Mouse (Mus musculus): ENCODE data around the gene Ormdl1.
"Not testable (repeated sequence)": the region's sequence is repeated elsewhere in the genome, so short reads cannot be mapped to it uniquely, and the experiment has no call there.

The Ormdl1 gene

GRCm38 (mm10) chr1:53296581-53297383, at the start of gene Ormdl1, which contains the start of the genes Pms1 and Gm28778:
Ormdl1 (plus strand) TSS chr1:53297095.
Pms1 (minus strand) TSS chr1:53297018.
Gm28778 (plus strand) TSS chr1:53297111.
- DNase-seq = peak; percentile 96

GRCm38 (mm10) chr1:53264958-53265612, 31.8 kb upstream of the Ormdl1 start:
- DNase-seq = not testable (repeated sequence)

- no peak for DNase-seq
Observed at GRCm38 (mm10) chr1:53269901-53270300, 27.0 kb upstream of the Ormdl1 start.

- DNase-seq = peak; percentile 38
Observed at GRCm38 (mm10) chr1:53272646-53273045, 24.2 kb upstream of the Ormdl1 start.

GRCm38 (mm10) chr1:53291197-53291596, 5.7 kb upstream of the Ormdl1 start:
- no peak for DNase-seq

GRCm38 (mm10) chr1:53300506-53300905, 3.6 kb downstream of the Ormdl1 start:
- DNase-seq = no peak

GRCm38 (mm10) chr1:53312989-53313967, 16.4 kb downstream of the Ormdl1 start, which contains the start of gene Osgepl1:
Osgepl1 (plus strand) TSS chr1:53313624.
- peak; percentile 81 for DNase-seq

- DNase-seq = no peak
Observed at GRCm38 (mm10) chr1:53321662-53322344, 24.9 kb downstream of the Ormdl1 start.

GRCm38 (mm10) chr1:53323254-53323653, 26.4 kb downstream of the Ormdl1 start:
- DNase-seq = no peak

GRCm38 (mm10) chr1:53324277-53324676, 27.4 kb downstream of the Ormdl1 start:
- no peak for DNase-seq

- no peak for DNase-seq
Observed at GRCm38 (mm10) chr1:53324827-53325494, 28.1 kb downstream of the Ormdl1 start.

- DNase-seq = not testable (repeated sequence)
Observed at GRCm38 (mm10) chr1:53333527-53333926, 36.6 kb downstream of the Ormdl1 start.

GRCm38 (mm10) chr1:53335465-53335864, 38.6 kb downstream of the Ormdl1 start:
- DNase-seq = no peak

GRCm38 (mm10) chr1:53337403-53337802, 40.5 kb downstream of the Ormdl1 start:
- DNase-seq = not testable (repeated sequence)

GRCm38 (mm10) chr1:53341071-53341470, 44.2 kb downstream of the Ormdl1 start:
- DNase-seq = no peak

- peak; percentile 96 for DNase-seq
Observed at GRCm38 (mm10) chr1:53352327-53353261, 55.7 kb downstream of the Ormdl1 start, which contains the start of the genes Asdurf, Gm28551 and Asnsd1. Asdurf (minus strand) TSS chr1:53352619. Gm28551 (minus strand) TSS chr1:53352667. Asnsd1 (minus strand) TSS chr1:53352752.

- DNase-seq = no peak
Observed at GRCm38 (mm10) chr1:53358988-53359387, 62.1 kb downstream of the Ormdl1 start.
